Mouse (Mus musculus) heart, embryonic 12.5 days (tissue): Measurements from ENCODE around the gene Trappc3. TPM values are rescaled to one million over a fixed set of nuclear protein-coding genes. Genes with fewer than 3 reads are reported as not detected.

Experiments
- ATAC-seq: fragments of 200-750 bp; cut with Nextera tagmentation; 2 replicates; pipeline ENCODE4 v1.8.0; 2017; ENCODE audit warnings: moderate TSS enrichment, moderate library complexity; ENCODE audit not compliant: insufficient number of reproducible peaks, low FRiP score
- H3K27ac ChIP-seq: fragments of 300-500 bp; sonication (generic); 2 replicates; pipeline ENCODE4 v1.5.1; 2016; ENCODE audit warnings: mild to moderate bottlenecking, moderate library complexity; ENCODE audit not compliant: poor library complexity, severe bottlenecking
- H3K27me3 ChIP-seq: fragments of 300-500 bp; sonication (generic); replicated peaks from 2 replicates; pipeline ENCODE4 v1.6.1; 2016; ENCODE audit warnings: mild to moderate bottlenecking, moderate library complexity
- H3K36me3 ChIP-seq: fragments of 300-500 bp; sonication (generic); 2 replicates; pipeline ENCODE4 v1.6.1; 2016; ENCODE audit warnings: mild to moderate bottlenecking, moderate library complexity
- H3K4me1 ChIP-seq: fragments of 300-500 bp; sonication (generic); replicated peaks from 2 replicates; pipeline ENCODE4 v1.6.1; 2016; ENCODE audit warnings: mild to moderate bottlenecking
- H3K4me2 ChIP-seq: fragments of 300-500 bp; sonication (generic); 2 replicates; pipeline ENCODE4 v1.6.1; 2016; ENCODE audit warnings: mild to moderate bottlenecking, moderate library complexity
- H3K4me3 ChIP-seq: fragments of 300-500 bp; sonication (generic); 2 replicates; pipeline ENCODE4 v1.5.1; 2016; ENCODE audit warnings: mild to moderate bottlenecking
- H3K9ac ChIP-seq: fragments of 300-500 bp; sonication (generic); 2 replicates; pipeline ENCODE4 v1.6.1; 2016; ENCODE audit warnings: mild to moderate bottlenecking, moderate library complexity
- H3K9me3 ChIP-seq: fragments of 300-500 bp; sonication (generic); replicated peaks from 2 replicates; pipeline ENCODE4 v1.6.1; 2016; ENCODE audit warnings: mild to moderate bottlenecking, moderate library complexity
- WGBS: fragments of 180-500 bp; shearing (Covaris S2); methylation state at CpG from one replicate; pipeline ENCODE4 v1.1.7; 2016; 5-methylcytosine and 5-hydroxymethylcytosine counted together
- polyA plus RNA-seq: library from polyadenylated mRNA; unstranded; fragments of >200 nt; fragmentation: Nextera tagmentation; extraction: Ambion mirVana; gene quantifications from 2 replicates; pipeline ENCODE4 v1.2.1, GENCODE M21; 2016

Trappc3 gene
- polyA plus RNA-seq, 1 experiment from 2014 or later, result 68.0 TPM

DNA sequence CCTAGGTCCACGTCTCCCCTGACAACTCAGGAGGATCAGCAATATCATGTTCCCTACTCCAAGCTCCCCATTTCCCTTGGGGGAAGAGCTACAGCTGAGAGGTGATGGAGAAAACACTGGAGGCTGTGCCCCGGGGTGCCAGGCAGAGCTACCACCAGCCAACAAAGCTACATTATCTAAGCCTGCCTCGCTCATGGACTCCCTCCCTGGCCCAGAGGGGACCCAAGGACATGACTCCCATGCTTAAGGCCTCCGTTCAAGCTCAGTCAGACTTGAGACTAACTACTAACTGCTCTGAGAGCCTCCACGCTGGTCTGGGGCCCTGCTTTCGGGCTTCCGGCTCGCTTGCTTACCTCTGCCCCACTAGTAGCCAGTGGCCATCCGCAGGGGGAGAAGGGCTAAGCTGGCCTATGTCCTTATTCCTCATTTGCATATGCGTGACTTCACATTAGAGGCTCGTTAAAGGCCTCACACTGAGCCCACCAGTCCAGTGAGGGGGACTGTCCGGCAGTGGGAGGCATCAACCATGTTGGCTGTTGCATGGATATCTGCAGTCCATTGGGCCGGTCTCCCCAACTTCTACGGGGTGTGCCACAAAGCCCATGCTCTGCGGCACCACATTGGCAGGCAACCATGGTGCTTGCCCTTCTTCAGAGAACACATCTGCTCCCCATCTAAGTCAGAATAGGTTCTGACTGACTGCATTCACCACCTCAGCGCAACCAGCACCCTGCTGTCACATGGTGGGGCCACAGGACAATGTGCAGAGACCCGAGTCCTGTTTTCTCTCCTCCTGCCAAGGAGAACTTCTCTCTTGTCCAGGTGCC lies 9.5 kb upstream of the Trappc3 start:
- ATAC-seq, result no peak
- peak overlapping the region; percentile 71 for H3K27ac ChIP-seq
- no peaks in the 10 kb centered on the region for H3K36me3 ChIP-seq
- H3K9me3 ChIP-seq, result no peaks in the 10 kb centered on the region
- WGBS, result 70% methylated on average over 17 of the region's 17 CpGs
- peak overlapping the region; percentile 39 for H3K9ac ChIP-seq
- no peak overlapping the region for H3K4me3 ChIP-seq
- H3K27me3 ChIP-seq, result no peaks in the 10 kb centered on the region
- H3K4me2 ChIP-seq, result peak overlapping the region; percentile 49
- H3K4me1 ChIP-seq, result peaks cover 75% of the 10 kb centered on the region

DNA sequence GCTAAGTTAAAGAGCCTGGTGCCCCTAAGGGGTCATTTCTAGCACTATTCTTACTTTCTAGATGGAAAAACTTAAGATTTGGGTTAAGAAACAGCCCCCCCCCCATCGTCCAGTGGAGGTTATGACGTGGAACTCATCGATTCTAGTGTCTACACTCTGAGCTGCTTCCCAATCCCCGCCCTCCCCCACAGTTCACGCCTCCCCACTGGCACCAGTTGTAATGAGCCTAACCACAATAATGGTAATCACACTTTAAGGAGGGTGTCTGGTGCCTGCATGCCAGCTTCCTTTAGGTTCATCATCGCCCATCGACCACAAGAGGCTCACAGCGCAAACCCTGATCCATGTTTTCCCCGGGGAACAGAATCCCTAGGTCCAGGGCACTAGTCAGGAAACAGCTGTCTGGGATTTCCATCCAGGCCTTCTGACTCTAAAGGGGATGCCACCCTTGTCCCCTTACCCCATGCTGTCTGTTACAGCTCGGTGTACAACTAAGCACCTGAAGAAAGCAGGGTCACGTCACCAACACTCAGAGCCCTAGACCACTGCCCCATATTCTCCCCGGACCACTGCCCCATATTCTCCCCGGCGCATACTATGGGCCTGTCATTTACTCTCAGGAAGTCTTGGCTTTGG lies 8.4 kb upstream of the Trappc3 start:
- no peaks in the 10 kb centered on the region for H3K27me3 ChIP-seq
- no peak overlapping the region for H3K27ac ChIP-seq
- no peaks in the 10 kb centered on the region for H3K9me3 ChIP-seq
- H3K4me1 ChIP-seq, result peaks cover 73% of the 10 kb centered on the region
- no peaks in the 10 kb centered on the region for H3K36me3 ChIP-seq
- peak overlapping the region; percentile 92 for H3K4me3 ChIP-seq
- no peak for ATAC-seq
- peak overlapping the region; percentile 98 for H3K9ac ChIP-seq
- 69% methylated on average over 14 of the region's 14 CpGs for WGBS
- H3K4me2 ChIP-seq, result peak overlapping the region; percentile 91

DNA sequence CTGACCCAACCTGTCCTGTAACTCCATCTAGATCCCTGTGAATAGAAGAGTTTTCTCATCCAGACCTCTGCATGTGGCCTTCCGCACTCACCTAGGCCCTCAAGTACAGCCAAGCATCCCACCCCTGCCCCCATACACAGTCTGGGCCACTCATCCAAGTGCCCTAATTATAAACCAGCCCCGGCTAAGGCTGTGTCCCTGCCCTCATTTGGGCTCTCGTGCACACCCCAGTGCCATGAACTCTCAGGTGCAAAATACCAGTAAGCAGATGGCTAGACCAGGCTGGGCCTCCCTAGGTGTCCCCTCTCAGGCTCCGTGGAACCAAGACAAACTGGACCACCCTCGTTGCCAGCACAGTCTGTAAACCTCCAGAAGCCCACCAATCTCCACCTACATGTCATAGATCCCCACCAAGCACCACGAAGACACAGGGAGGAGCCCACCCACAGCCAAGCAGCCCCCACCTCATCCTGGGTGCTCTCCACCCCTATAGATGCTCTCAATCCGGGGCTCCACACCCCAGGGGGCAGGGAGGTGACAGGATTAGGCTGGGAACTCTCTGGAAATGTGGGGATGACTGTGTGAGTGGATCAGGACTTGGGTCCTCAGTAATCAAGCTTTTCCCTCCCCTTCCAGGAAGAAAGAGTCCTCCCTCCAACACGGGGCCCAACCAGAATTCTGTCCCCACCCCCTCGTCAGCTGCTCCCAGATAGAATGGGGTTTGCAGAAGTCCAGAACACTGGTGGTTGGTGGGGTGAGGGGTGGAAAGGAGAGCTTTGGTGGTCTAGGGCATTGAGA lies 7.6 kb upstream of the Trappc3 start:
- WGBS, result 19% methylated on average over 9 of the region's 9 CpGs
- no peak for ATAC-seq

DNA sequence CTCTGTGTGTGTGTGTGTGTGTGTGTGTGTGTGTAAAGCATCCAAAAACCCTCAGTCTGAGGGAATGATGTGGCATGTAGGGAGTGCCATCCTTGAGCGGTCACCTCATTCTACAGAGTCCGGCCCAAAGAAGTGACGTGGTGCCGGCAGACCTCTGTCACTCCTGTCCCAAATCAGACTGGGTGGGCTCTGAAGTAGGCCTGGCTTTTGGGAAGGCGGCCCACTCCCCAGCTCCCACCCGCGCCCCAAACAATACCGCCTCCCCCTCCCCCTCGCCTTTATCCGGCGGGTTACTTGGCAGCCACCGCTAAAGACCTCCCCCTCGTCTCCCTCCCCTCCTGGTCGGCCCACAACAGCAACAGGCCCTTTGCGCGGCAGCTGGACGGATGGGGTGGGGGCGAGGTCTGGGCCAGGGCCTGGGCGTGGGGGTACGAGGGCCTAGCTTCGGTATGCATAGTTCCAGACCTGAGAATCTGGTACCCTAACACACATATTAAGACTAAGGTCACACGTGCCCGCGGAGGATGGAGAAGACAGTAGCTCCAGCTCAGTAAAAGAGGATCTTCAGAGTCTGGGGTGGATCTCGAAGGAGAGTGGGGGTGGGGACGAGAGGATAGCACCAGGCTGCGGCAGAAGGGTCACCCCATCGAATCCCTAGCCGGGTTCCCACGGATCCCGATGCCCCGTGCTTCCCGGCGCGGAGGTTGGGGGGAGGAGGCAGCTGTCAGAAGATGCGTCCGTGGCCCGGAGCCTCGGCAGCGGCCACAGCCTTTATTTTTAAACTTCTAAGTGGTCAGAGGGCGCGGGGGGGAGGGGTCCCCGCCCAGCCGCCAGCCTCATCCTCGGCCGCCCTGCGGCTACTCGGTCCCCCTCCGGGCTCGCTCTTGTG lies 6.8 kb upstream of the Trappc3 start:
- Histone ChIP-seq H3K9me3 (no peaks in the 10 kb centered on the region), H3K27me3 (no peaks in the 10 kb centered on the region), H3K4me2 (peak overlapping the region; percentile 91), H3K36me3 (no peaks in the 10 kb centered on the region), H3K4me3 (peak overlapping the region; percentile 92), H3K4me1 (peaks cover 76% of the 10 kb centered on the region), H3K27ac (peak overlapping the region; percentile 95), H3K9ac (peak overlapping the region; percentile 98)
- 0% methylated on average over 50 of the region's 50 CpGs for WGBS
- ATAC-seq, result 0 out of 2 replicates have a peak, but pooled peaks have one; percentile 7

More for the DNA sequence above, 7.6 kb upstream of the Trappc3 start:
- peak overlapping the region; percentile 92 for H3K4me3 ChIP-seq
- H3K9ac ChIP-seq, result peak overlapping the region; percentile 98
- H3K4me1 ChIP-seq, result peaks cover 76% of the 10 kb centered on the region
- no peaks in the 10 kb centered on the region for H3K9me3 ChIP-seq
- peak overlapping the region; percentile 91 for H3K4me2 ChIP-seq
- no peaks in the 10 kb centered on the region for H3K27me3 ChIP-seq
- H3K27ac ChIP-seq, result peak overlapping the region; percentile 95
- H3K36me3 ChIP-seq, result no peaks in the 10 kb centered on the region

DNA sequence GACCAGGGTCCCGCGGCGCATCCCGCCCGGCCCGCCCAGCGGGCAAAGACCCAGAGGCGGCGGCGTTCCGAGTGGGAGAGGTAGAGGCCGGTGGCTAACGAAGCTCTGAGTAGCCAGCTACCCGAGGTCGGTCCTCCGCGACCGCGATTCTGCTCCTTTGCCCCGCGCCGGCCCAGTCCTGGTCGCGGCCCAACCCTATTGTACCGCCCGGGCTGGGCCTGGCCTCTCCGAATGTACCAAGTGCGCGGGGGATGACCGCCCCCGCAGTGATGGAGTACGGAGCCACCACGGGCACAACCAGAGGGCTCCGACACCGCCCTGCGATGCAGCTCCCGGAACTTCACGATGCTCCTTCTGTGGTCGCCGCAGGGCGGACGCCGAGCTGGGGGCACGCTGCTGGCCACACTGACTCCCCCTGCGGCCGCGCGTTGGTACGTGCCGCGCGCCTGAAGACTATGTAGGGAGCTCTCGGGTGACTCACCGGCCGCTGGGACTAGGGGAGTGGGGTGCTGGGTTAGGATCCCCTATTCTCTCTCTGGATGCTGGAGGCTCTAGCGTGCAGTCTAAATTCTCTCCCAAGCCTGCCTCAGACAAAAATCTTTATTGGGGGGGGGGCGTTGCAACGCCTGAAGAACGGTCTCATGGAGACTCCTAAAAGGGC lies 5.9 kb upstream of the Trappc3 start, which contains the start of gene Map7d1:
TSS of gene Map7d1 (minus strand) at position 213 of the 661 bp plus-strand sequence.
- H3K4me3 ChIP-seq, result peak within 1 kb of the TSS; percentile 92
- under 1% methylated on average over 59 of the region's 59 CpGs for WGBS
- peak within 1 kb of the TSS; percentile 91 for H3K4me2 ChIP-seq
- H3K9me3 ChIP-seq, result no peaks in the 10 kb centered on the region
- ATAC-seq, result peak; percentile 88
- H3K9ac ChIP-seq, result peak within 1 kb of the TSS; percentile 98
- peak within 1 kb of the TSS; percentile 95 for H3K27ac ChIP-seq
- no peaks in the 10 kb centered on the region for H3K27me3 ChIP-seq
- peaks cover 76% of the 10 kb centered on the region for H3K4me1 ChIP-seq
- no peaks in the 10 kb centered on the region for H3K36me3 ChIP-seq

DNA sequence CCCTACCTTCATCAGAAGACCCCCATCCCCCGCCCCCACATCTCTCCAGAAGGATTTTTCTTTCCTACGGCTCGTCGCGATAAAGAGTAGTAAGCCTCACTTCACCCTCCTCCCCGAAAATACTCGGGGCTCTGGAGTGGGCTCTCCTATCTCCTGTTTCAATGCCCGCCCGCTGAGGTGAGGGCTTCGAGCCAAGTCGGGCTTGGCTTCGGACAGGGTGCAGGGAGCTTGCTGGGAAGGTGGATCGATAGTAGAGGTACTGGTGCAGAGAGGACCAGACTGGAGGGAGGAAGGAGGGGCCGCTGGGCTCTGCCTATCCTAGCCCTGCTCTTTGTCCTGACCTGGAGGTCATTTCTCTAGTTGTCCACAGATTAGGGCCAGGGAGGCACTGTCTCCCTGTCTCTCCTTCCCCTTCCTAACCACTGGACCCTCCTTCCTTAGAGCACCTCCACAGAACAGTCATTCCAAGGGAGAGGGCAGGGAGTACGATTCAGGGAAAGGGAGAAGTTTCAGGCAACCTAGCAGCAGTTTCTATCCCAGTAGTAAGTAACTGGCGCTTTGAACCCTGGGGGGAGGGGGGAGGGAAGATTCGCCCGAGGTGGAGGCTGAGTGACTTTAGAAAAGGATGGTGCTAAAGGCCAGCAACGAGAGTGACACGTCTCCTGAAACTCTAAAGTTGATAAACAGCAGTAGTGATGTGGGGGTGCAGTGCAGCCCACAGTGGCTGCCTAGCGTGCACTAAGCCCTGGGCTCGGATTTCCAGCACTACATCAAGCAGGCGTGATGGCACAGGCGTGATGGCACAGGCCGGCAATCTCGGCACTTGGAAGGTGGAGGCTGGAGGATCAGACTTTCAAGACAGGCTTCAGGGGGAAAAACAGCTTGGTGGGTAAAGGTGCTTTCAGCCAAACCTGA lies 4.9 kb upstream of the Trappc3 start:
- 3% methylated on average over 26 of the region's 26 CpGs for WGBS
- peak overlapping the region; percentile 91 for H3K4me2 ChIP-seq
- ATAC-seq, result no peak

DNA sequence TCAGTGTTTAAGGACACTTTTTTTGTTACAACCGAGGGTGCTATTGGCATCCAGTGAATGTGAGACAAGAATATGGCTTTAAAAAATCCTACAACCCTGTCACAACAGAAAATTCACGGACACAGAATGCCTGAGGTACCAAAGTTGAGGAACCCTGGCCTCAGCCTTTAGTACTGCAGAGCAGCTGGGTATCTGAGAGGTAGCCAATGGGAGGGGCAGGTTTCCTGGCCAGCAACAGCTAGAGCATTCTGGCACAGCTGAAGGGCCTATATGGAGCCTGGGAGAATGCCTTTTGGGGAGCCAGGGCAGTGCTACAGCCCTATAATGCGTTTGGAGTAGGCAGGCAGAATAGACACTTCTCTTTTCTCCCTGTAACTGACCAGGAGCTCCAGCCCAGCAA lies 3.1 kb upstream of the Trappc3 start:
- no peak overlapping the region for H3K4me3 ChIP-seq
- H3K9me3 ChIP-seq, result no peaks in the 10 kb centered on the region
- H3K27me3 ChIP-seq, result no peaks in the 10 kb centered on the region
- 21% methylated on average over 3 of the region's 3 CpGs for WGBS
- peak overlapping the region; percentile 93 for H3K27ac ChIP-seq
- peaks cover 64% of the 10 kb centered on the region for H3K4me1 ChIP-seq
- ATAC-seq, result no peak
- peak overlapping the region; percentile 34 for H3K4me2 ChIP-seq
- 0 out of 2 replicates have a peak overlapping the region, but pooled peaks have one; percentile 44 for H3K9ac ChIP-seq
- no peaks in the 10 kb centered on the region for H3K36me3 ChIP-seq

More for the DNA sequence above, 4.9 kb upstream of the Trappc3 start:
- Histone ChIP-seq H3K9me3 (no peaks in the 10 kb centered on the region), H3K4me1 (peaks cover 73% of the 10 kb centered on the region), H3K9ac (peak overlapping the region; percentile 98), H3K4me3 (peak overlapping the region; percentile 92), H3K36me3 (no peaks in the 10 kb centered on the region), H3K27ac (peak overlapping the region; percentile 95), H3K27me3 (no peaks in the 10 kb centered on the region)

DNA sequence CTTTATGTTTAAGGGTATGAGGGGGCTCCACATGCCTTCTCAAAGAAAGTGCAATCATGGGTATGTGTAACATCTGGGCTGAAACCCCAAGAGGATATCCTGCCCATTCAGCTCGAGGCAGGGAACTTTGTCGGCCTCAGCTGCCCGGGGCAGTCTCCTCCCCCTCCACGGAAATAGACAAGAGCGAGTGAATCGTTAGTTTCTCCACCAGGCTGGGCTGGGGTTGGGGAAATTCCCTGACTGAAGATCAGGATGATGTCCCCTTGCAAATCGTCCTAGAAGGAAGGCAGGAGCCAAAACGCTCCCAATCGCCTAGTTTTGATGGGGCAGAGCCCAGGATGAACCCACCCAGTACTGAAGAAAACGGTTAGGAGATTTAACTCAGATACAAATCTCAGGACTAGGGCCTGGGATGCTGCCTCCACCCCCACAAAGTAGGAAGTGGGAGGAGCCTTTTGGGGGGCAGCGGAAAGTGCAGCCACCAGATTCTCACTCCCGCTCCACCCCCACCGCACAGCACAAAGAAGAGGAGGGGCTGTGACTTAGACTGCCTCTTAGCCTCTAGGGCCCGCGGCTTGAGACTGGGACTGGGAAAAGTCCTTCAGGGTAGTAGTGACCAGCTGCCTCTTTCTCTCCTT lies 2.5 kb upstream of the Trappc3 start:
- H3K27me3 ChIP-seq, result no peaks in the 10 kb centered on the region
- peak overlapping the region; percentile 19; the same call in 1 of the 2 replicates for H3K4me3 ChIP-seq
- H3K36me3 ChIP-seq, result no peaks in the 10 kb centered on the region
- H3K4me2 ChIP-seq, result peak overlapping the region; percentile 60
- peaks cover 58% of the 10 kb centered on the region for H3K4me1 ChIP-seq
- H3K9me3 ChIP-seq, result no peaks in the 10 kb centered on the region
- peak; percentile 10 for ATAC-seq
- H3K27ac ChIP-seq, result peak overlapping the region; percentile 93
- whole genome bisulfite sequencing, result 0% methylated on average over 15 of the region's 15 CpGs
- peak overlapping the region; percentile 40; the same call in 1 of the 2 replicates for H3K9ac ChIP-seq
